Mouse (Mus musculus): Measurements from ENCODE around the gene Rbfox2.
"Not testable (repeated sequence)": the region's sequence is repeated elsewhere in the genome, so short reads cannot be mapped to it uniquely, and the experiment has no call there.

The Rbfox2 gene

GRCm38 (mm10) chr15:77273947-77274346, 32.9 kb downstream of the Rbfox2 start:
- DNase-seq (ENCODE audit: low spot score) = no peak

DNA sequence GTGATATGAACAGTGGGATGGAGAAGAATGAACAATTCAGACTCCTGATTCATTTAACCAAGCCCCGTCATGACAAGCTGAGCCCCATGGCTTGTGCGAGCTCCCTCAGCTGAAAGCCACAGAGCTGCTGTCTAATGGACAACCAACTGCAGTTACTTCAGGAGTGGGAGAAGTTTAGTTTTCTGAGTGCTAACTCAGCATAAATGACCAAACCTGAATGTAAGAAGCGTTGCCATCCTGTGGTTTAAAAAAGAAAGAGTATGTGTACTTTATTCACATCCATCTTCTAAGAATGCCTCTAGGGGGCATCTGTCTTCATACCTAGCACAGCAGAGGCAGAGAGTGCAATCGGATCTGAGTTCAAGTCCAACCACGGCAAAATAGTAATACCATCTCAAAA, 35.5 kb downstream of the Rbfox2 start:
- DNase-seq (ENCODE audit: low spot score) = no peak

GRCm38 (mm10) chr15:77269496-77269895, 37.3 kb downstream of the Rbfox2 start:
- DNase-seq (ENCODE audit: low spot score) = not testable (repeated sequence)

- no peak for DNase-seq (ENCODE audit: low spot score)
These were observed 38.4 kb downstream of the Rbfox2 start for GRCm38 (mm10) chr15:77268415-77268814.

DNA sequence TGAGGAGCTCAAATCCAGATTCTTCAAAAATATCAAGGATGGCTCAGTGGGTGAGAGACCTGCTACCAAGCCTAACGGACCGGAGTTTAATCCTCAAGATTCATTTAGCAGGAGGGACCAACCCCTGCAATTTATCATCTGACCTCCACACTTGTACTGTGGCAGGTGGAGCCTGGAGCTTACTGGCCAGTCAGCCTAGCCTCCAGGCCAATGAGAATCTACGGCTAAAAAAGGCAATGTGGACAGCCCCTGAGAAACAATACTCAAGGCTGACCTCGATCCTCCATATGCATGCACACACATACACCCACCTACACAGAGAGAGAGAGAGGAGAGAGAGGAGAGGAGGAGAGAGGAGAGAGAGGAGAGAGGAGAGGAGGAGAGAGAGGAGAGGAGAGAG, 41.5 kb downstream of the Rbfox2 start:
- DNase-seq (ENCODE audit: low spot score) = no peak

- DNase-seq (ENCODE audit: low spot score) = no peak
These were observed 42.5 kb downstream of the Rbfox2 start for GRCm38 (mm10) chr15:77264314-77264713.

- DNase-seq (ENCODE audit: low spot score) = no peak
These were observed 44.0 kb downstream of the Rbfox2 start for GRCm38 (mm10) chr15:77262782-77263181.

DNA sequence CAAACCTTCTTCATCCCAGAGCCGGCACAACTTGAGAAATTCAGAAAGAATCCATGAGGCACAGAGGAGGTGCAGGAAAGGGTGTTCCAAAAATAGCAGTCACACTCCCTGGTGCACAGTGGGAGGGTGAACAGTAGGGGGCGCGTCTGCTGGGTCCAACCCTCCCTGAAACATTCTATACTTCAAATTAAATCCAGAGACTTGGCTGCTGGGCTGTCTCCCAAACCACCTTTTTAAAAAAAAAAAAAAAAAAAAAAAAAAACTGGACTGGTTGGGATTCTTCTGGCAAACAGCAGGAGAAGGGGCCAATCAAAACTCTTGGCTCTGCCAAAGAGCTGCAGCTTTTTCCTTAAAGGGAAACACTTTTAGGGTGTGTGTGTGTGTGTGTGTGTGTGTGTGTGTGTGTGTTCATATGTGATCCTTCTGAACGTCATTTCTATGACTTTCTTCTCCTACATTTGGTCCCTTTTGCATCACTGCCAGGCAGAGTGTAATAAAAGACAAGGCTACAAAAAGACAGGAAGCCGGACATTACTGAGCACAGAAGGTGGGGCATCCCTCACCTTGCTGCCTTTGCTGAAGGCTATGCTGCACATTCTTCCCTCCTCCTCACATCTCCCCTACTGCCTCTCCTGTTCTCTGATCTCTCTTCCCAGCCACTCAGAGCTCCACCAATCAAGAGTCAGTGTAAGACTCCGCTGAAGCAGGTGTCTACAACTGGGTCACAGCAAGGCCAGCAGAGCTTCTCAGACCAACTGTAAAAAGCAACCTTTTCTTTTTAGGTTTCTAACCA, 49.2 kb downstream of the Rbfox2 start:
- peak; percentile 52 for DNase-seq (ENCODE audit: low spot score)

DNA sequence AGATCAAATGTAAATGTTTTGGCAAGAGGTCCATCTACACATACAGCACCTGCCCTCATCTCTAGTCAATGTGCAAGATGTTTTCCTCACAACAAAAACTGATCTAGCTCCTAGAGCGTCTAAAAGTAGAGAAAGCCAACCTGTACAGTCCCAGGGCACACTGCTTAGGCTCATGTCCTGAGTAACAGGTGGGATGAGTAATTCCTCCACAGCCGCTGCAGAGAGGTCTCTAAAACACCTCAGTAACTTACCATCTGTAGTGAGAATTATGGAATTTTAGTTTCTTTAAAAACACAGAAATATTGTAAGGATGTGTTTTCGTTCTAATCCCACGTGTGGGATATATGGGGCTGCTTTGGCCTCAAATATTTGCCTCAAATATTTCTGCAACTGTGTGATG, 50.0 kb downstream of the Rbfox2 start:
- no peak for DNase-seq (ENCODE audit: low spot score)

- no peak for DNase-seq (ENCODE audit: low spot score)
These were observed 52.2 kb downstream of the Rbfox2 start for GRCm38 (mm10) chr15:77254636-77255035.

- no peak for DNase-seq (ENCODE audit: low spot score)
These were observed 52.7 kb downstream of the Rbfox2 start for GRCm38 (mm10) chr15:77254128-77254527.

DNA sequence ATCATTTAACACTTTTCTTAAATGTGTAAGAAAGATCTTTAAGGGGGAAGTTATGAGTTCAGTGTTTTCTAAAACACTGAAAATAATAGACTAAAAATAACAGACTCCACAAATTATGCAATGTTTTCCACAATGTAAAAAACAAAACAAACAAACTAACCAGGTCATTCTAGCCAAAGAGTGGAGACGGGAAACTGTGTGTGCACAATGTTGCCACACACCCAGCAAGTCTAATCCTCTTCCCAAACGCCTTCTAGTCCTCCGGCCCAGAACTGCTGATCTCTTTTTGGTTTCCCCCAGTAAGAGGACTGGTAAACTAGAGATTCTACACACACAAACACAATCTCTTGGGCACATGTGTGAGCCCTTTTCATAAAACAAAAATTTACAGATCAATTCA, 55.1 kb downstream of the Rbfox2 start:
- no peak for DNase-seq (ENCODE audit: low spot score)

- DNase-seq (ENCODE audit: low spot score) = no peak
These were observed 56.0 kb downstream of the Rbfox2 start for GRCm38 (mm10) chr15:77250806-77251205.

GRCm38 (mm10) chr15:77249421-77249820, 57.4 kb downstream of the Rbfox2 start:
- no peak for DNase-seq (ENCODE audit: low spot score)

DNA sequence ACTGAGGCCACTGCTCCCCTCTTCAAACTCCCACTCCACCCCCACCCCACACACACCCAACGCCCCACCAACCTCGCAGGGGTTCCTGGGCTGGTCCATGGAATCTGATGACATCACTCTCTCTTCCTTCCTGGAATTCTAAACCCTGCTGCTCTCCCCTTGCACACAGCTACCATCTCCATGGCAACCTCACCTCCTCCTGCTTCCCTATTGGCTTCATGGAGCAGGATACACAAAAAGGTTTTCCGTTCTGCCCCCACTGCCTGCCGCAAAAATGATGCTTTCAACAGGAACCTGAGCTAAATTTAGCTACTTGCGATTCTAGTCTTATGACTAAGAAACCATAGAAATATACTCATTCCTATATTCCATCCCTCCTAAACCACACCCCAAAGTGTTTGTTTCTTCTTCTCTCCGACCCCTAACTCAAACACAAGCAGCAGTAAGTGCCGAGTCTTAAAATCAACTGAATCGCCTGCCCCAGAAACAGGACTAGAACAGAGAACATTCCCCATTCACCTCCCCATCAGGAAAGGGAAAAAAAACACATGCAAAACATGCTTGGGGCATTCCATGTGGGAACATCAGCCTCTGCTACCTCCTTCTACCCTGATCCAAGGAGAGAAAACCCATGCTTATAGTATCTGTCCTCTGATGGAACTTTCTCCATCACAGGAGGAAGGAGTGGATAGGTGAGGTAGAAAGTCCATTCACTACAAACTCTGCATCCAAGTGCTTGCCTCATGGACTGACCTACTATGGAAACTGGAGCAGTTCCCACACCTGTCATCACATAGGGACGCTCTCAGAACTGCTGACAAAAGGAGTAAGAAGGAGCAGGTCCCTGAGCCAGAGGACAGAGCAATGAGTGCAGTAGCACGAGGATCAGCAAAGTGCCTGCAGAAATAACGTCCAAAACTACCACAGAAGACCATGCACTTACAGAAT, 61.1 kb downstream of the Rbfox2 start:
- no peak for DNase-seq (ENCODE audit: low spot score)

DNA sequence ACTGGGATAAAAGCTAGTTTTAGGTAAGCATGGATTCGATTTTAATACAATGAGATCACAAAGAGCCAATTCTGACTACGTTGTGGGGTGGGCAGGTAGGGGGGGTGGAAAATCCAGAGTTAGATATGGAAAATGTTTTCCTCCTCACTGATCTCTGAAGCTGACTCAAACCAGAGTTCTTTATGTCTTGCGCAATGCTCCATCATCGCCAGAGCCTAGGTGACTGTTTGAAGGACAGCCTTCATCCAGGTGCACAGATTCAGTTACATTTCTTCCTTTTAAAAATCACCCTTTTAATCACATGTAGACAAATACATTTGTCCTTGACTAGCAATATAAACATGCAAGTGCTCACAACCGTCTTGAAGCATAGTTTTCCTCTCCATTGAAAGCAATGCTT, 62.2 kb downstream of the Rbfox2 start:
- DNase-seq (ENCODE audit: low spot score) = no peak

DNA sequence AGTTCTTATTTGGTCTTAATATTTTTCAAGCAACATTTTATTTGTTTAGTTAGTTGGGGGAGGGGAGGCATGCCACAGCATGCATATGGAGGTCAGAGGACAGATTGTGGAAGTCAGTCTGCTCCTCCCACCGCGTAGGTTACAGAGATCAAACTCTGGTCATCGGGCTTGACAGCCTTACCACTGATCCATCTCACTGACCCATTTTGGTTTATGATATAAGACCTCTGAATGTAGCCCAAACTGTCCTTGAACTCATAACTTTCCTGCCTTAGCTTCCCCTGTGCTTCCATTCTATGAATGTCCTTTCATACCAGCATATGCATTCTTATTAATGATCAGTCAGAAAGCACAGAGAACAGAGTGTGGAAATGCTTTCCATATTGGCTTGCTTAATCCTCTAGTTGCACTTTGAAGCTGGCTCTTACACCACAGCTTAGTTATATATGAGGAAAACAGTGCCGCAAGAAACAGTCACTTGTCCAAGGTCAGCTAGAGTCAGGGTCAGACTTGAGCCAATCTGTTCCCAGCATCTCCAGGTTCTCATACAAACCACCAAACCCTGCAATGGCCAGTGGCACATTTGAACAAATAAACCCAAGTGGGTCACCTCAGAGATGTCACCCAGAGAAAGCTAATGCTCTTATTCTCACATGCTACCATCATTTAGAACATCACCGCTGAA, 62.8 kb downstream of the Rbfox2 start:
- DNase-seq (ENCODE audit: low spot score) = no peak

DNA sequence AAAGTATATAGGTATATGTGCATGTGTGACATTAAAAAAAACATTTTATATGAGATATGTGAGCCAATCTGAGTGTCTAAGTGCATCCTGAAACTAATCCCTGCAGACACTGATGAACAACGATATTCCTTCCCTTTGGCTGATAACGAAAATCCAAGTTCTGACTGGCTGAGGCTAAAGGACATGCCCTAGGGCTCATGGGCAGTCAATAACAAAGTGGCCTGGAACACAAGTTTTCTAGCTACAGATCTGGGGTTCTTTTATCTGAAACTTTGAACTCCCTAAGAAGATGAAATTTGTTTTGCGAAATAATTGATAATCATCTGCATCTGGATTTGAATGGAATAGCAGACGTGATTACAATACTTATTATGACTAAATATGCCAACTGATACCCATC, 66.2 kb downstream of the Rbfox2 start:
- DNase-seq (ENCODE audit: low spot score) = no peak

- no peak for DNase-seq (ENCODE audit: low spot score)
These were observed 67.2 kb downstream of the Rbfox2 start for GRCm38 (mm10) chr15:77239564-77239963.

DNA sequence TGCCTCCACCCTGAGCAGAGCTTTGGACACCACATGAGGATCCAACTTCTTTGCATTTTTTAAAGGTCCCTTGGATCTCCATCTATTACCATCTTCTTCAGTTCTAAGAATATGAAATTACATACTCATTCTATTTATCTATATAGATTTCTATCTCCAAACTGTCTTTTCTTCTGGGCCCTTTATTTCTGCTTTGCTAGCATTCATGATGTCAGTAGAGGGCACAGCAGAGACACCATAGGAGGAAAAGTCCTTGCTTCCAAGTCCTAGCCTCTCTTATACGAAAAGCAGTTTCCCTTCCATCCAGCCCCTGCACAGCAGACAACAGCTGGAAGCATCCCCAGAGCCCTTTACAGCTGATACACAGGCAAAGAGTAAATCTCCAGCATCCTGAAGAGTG, 69.1 kb downstream of the Rbfox2 start:
- no peak for DNase-seq (ENCODE audit: low spot score)

DNA sequence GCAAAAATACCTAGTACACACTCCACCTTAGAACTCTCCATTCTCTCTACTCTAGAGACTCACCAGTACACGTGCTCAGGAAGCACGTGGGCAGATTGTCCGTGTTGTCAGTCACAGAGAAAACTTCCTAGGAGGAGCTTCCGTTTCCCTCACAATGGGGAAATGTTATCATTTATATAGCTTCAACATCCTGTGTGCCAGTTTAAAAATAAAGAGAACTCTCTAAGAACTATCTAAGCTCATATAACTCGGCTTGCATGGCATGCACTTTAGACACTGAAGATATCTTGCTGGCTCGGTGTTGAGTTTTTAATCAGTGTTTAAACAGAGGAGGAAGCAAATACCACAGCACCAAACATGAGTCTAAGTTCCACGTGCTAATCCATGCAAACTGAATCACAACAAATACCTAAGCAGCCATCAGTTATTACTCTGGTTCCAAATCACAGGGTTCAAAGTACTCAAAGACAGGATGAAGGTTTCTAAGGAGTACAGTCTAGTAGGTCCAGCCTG, 70.7 kb downstream of the Rbfox2 start:
- DNase-seq (ENCODE audit: low spot score) = no peak

GRCm38 (mm10) chr15:77235551-77235950, 71.3 kb downstream of the Rbfox2 start:
- no peak for DNase-seq (ENCODE audit: low spot score)
